Mouse (Mus musculus) lung, embryonic 15.5 days (tissue): Measurements from ENCODE around the gene Tbxa2r. TPM values are rescaled to one million over a fixed set of nuclear protein-coding genes. Genes with fewer than 3 reads are reported as not detected.

Experiments
- ATAC-seq: fragments of 200-750 bp; cut with Nextera tagmentation; 2 replicates; pipeline ENCODE4 v1.8.0; 2017; ENCODE audit warnings: moderate number of reproducible peaks, borderline replicate concordance; ENCODE audit not compliant: low FRiP score, low TSS enrichment; ENCODE audit errors: extremely low read depth
- H3K27ac ChIP-seq: fragments of 300-500 bp; sonication (generic); 2 replicates; pipeline ENCODE4 v1.5.1; 2015; ENCODE audit warnings: moderate library complexity, mild to moderate bottlenecking, inconsistent platforms
- H3K27me3 ChIP-seq: fragments of 300-500 bp; sonication (generic); 2 replicates; pipeline ENCODE4 v1.6.1; 2015; ENCODE audit warnings: inconsistent platforms
- H3K36me3 ChIP-seq: fragments of 300-500 bp; sonication (generic); 2 replicates; pipeline ENCODE4 v1.6.1; 2015; ENCODE audit warnings: inconsistent platforms
- H3K4me1 ChIP-seq: fragments of 300-500 bp; sonication (generic); 2 replicates; pipeline ENCODE4 v1.6.1; 2015; ENCODE audit warnings: inconsistent platforms
- H3K4me2 ChIP-seq: fragments of 300-500 bp; sonication (generic); 2 replicates; pipeline ENCODE4 v1.6.1; 2015; ENCODE audit warnings: inconsistent platforms, mild to moderate bottlenecking, moderate library complexity
- H3K4me3 ChIP-seq: fragments of 300-500 bp; sonication (generic); 2 replicates; pipeline ENCODE4 v1.5.1; 2015; ENCODE audit warnings: mild to moderate bottlenecking, inconsistent platforms
- H3K9ac ChIP-seq: fragments of 300-500 bp; sonication (generic); 2 replicates; pipeline ENCODE4 v1.6.1; 2015; ENCODE audit warnings: inconsistent platforms
- H3K9me3 ChIP-seq: fragments of 300-500 bp; sonication (generic); 2 replicates; pipeline ENCODE4 v1.6.1; 2016; ENCODE audit warnings: inconsistent platforms
- WGBS: fragments of 180-500 bp; shearing (Covaris S2); methylation state at CpG from one replicate; pipeline ENCODE4 v1.1.7; 2015; 5-methylcytosine and 5-hydroxymethylcytosine counted together
- polyA plus RNA-seq: library from polyadenylated mRNA; unstranded; fragments of >200 nt; fragmentation: Nextera tagmentation; extraction: Ambion mirVana; gene quantifications from 2 replicates; pipeline ENCODE4 v1.2.1, GENCODE M21; 2015

Gene Tbxa2r
- polyA plus RNA-seq, 1 experiment from 2014 or later, result 18.3 TPM

GRCm38 (mm10) chr10:81379809-81380378 is 51.4 kb downstream of the Tbxa2r start:
- H3K27me3 ChIP-seq, result no peaks in the 10 kb centered on the region
- no peak overlapping the region for H3K4me2 ChIP-seq
- ATAC-seq, result no peak
- H3K27ac ChIP-seq, result no peak overlapping the region
- H3K4me3 ChIP-seq, result no peak overlapping the region
- H3K9me3 ChIP-seq, result no peaks in the 10 kb centered on the region
- peaks cover 7% of the 10 kb centered on the region; the same call in 1 of the 2 replicates for H3K36me3 ChIP-seq
- peaks cover 36% of the 10 kb centered on the region for H3K4me1 ChIP-seq
- no peak overlapping the region for H3K9ac ChIP-seq
- WGBS, result 83% methylated on average over 6 of the region's 6 CpGs

- H3K27ac ChIP-seq, result peak overlapping the region; percentile 48
- H3K36me3 ChIP-seq, result peaks cover 9% of the 10 kb centered on the region
- peaks cover 31% of the 10 kb centered on the region for H3K4me1 ChIP-seq
- no peak overlapping the region for H3K9ac ChIP-seq
- H3K4me3 ChIP-seq, result no peak overlapping the region
- WGBS, result 38% methylated on average over 5 of the region's 5 CpGs
- no peak for ATAC-seq
- no peaks in the 10 kb centered on the region for H3K27me3 ChIP-seq
- H3K9me3 ChIP-seq, result no peaks in the 10 kb centered on the region
- no peak overlapping the region for H3K4me2 ChIP-seq
These were observed 53.5 kb downstream of the Tbxa2r start for GRCm38 (mm10) chr10:81382039-81382438.

- Histone ChIP-seq H3K4me3 (peak within 1 kb of the TSS; percentile 97), H3K9ac (peak within 1 kb of the TSS; percentile 84), H3K27me3 (no peaks in the 10 kb centered on the region), H3K36me3 (peaks cover 27% of the 10 kb centered on the region), H3K4me1 (peaks cover 23% of the 10 kb centered on the region), H3K27ac (peak within 1 kb of the TSS; percentile 73), H3K4me2 (peak within 1 kb of the TSS; percentile 87), H3K9me3 (no peaks in the 10 kb centered on the region)
- peak; percentile 94 for ATAC-seq
- 8% methylated on average over 54 of the region's 54 CpGs for WGBS
These were observed 55.5 kb downstream of the Tbxa2r start, which contains the start of the genes Dohh and Gm48551 for GRCm38 (mm10) chr10:81383802-81384604. TSS of gene Dohh (plus strand) at chr10:81384428. TSS of gene Gm48551 (plus strand) at chr10:81384466.

- peak overlapping the region; percentile 97 for H3K4me3 ChIP-seq
- no peaks in the 10 kb centered on the region for H3K27me3 ChIP-seq
- peaks cover 27% of the 10 kb centered on the region for H3K36me3 ChIP-seq
- H3K4me2 ChIP-seq, result peak overlapping the region; percentile 87
- WGBS, result under 1% methylated on average over 19 of the region's 19 CpGs
- peak overlapping the region; percentile 73 for H3K27ac ChIP-seq
- peak; percentile 11; the same call in 1 of the 2 replicates for ATAC-seq
- H3K4me1 ChIP-seq, result peaks cover 23% of the 10 kb centered on the region
- no peaks in the 10 kb centered on the region for H3K9me3 ChIP-seq
- peak overlapping the region; percentile 84 for H3K9ac ChIP-seq
These were observed 56.1 kb downstream of the Tbxa2r start for GRCm38 (mm10) chr10:81384605-81384982.

Other genes with a start within 250 kb of the Tbxa2r start
- 0.31 and 0.35 TPM in 2 replicates for gene Creb3l3, start 229.9 kb upstream of the Tbxa2r start, polyA plus RNA-seq
- 178 and 180 TPM in 2 replicates for gene Map2k2, start 222.8 kb upstream of the Tbxa2r start, polyA plus RNA-seq
- gene Zbtb7a, start 193.5 kb upstream of the Tbxa2r start, polyA plus RNA-seq, result 34.1 and 36.9 TPM in 2 replicates
- 41.0 and 47.5 TPM in 2 replicates for gene Pias4, start 160.8 kb upstream of the Tbxa2r start, polyA plus RNA-seq
- gene Eef2, start 152.1 kb upstream of the Tbxa2r start, polyA plus RNA-seq, result 567 and 596 TPM in 2 replicates
- gene Dapk3, start 145.7 kb upstream of the Tbxa2r start, polyA plus RNA-seq, result 52.6 and 56.1 TPM in 2 replicates
- gene 4930442H23Rik, start 144.9 kb upstream of the Tbxa2r start, polyA plus RNA-seq, result 0.16 TPM in 2 replicates
- gene Nmrk2, start 126.7 kb upstream of the Tbxa2r start, polyA plus RNA-seq, result 0.11 and 0.30 TPM in 2 replicates
- gene Atcay, start 97.9 kb upstream of the Tbxa2r start, polyA plus RNA-seq, result 0.14 and 0.29 TPM in 2 replicates
- 5.3 and 5.4 TPM in 2 replicates for gene Zfr2, start 95.6 kb upstream of the Tbxa2r start, polyA plus RNA-seq
- gene Matk, start 75.8 kb upstream of the Tbxa2r start, polyA plus RNA-seq, result 2.7 and 3.9 TPM in 2 replicates
- gene Mrpl54, start 61.8 kb upstream of the Tbxa2r start, polyA plus RNA-seq, result 208 and 225 TPM in 2 replicates
- gene Apba3, start 61.8 kb upstream of the Tbxa2r start, polyA plus RNA-seq, result 60.7 and 66.5 TPM in 2 replicates
- 26.4 and 28.8 TPM in 2 replicates for gene Tjp3, start 37.1 kb upstream of the Tbxa2r start, polyA plus RNA-seq
- gene Pip5k1c, start 35.8 kb upstream of the Tbxa2r start, polyA plus RNA-seq, result 45.4 and 47.0 TPM in 2 replicates
- 48.4 and 49.9 TPM in 2 replicates for gene Cactin, start 7.6 kb upstream of the Tbxa2r start, polyA plus RNA-seq
- gene Gipc3, start 14.5 kb downstream of the Tbxa2r start, polyA plus RNA-seq, result 0.07 and 0.10 TPM in 2 replicates
- gene Hmg20b, start 21.7 kb downstream of the Tbxa2r start, polyA plus RNA-seq, result 91.2 and 92.5 TPM in 2 replicates
- 17.6 and 20.4 TPM in 2 replicates for gene Mfsd12, start 28.8 kb downstream of the Tbxa2r start, polyA plus RNA-seq
- gene 4930404N11Rik, start 37.1 kb downstream of the Tbxa2r start, polyA plus RNA-seq, result 2.0 and 3.0 TPM in 2 replicates
- gene Fzr1, start 49.8 kb downstream of the Tbxa2r start, polyA plus RNA-seq, result 110 and 115 TPM in 2 replicates
- 75.9 and 79.8 TPM in 2 replicates for gene Dohh, start 55.7 kb downstream of the Tbxa2r start, polyA plus RNA-seq
- gene Gm48551, start 55.7 kb downstream of the Tbxa2r start, polyA plus RNA-seq, result 1.6 and 2.7 TPM in 2 replicates
- gene Gm48552, start 60.3 kb downstream of the Tbxa2r start, polyA plus RNA-seq, result 0.45 and 2.3 TPM in 2 replicates
- gene Smim24, start 64.3 kb downstream of the Tbxa2r start, polyA plus RNA-seq, result 4.4 TPM in 2 replicates
- gene Nfic, start 126.9 kb downstream of the Tbxa2r start, polyA plus RNA-seq, result 86.0 and 87.2 TPM in 2 replicates
- 0.34 and 0.42 TPM in 2 replicates for gene Celf5, start 154.0 kb downstream of the Tbxa2r start, polyA plus RNA-seq
- gene Ncln, start 167.7 kb downstream of the Tbxa2r start, polyA plus RNA-seq, result 81.8 and 82.8 TPM in 2 replicates
- gene S1pr4, start 171.4 kb downstream of the Tbxa2r start, polyA plus RNA-seq, result 2.5 and 3.6 TPM in 2 replicates
- 1.7 and 1.8 TPM in 2 replicates for gene Gna15, start 195.5 kb downstream of the Tbxa2r start, polyA plus RNA-seq
- gene Gna11, start 216.5 kb downstream of the Tbxa2r start, polyA plus RNA-seq, result 72.7 and 74.2 TPM in 2 replicates
- 662 and 670 TPM in 2 replicates for gene Aes, start 230.8 kb downstream of the Tbxa2r start, polyA plus RNA-seq
- gene Tle2, start 245.8 kb downstream of the Tbxa2r start, polyA plus RNA-seq, result 39.3 and 49.7 TPM in 2 replicates